Mouse (Mus musculus): ENCODE results near the gene Pnpla5.
"Not testable (repeated sequence)": the region's sequence is repeated elsewhere in the genome, so short reads cannot be mapped to it uniquely, and the experiment has no call there.

The Pnpla5 gene

GRCm38 (mm10) chr15:84123075-84123474 is at the start of gene Pnpla5:
Pnpla5 (minus strand) TSS chr15:84123175.
- DNase-seq (ENCODE audit: low spot score in 2 of 2): no peak

- DNase-seq (ENCODE audit: low spot score in 2 of 2): no peak
These were observed 48.2 kb upstream of the Pnpla5 start for GRCm38 (mm10) chr15:84171166-84171565.

- no peak for DNase-seq (ENCODE audit: low spot score in 2 of 2)
These were observed 46.5 kb upstream of the Pnpla5 start for GRCm38 (mm10) chr15:84169511-84169910.

- peak in 1 of 2 experiments; percentile 22 for DNase-seq (ENCODE audit: low spot score in 2 of 2)
These were observed 45.5 kb upstream of the Pnpla5 start for GRCm38 (mm10) chr15:84168170-84169161.

- peak; percentile 92 to 97 for DNase-seq (ENCODE audit: low spot score in 2 of 2)
These were observed 44.6 kb upstream of the Pnpla5 start, which contains the start of gene Pnpla3 for GRCm38 (mm10) chr15:84167600-84167999. Pnpla3 (plus strand) TSS chr15:84167837.

GRCm38 (mm10) chr15:84166818-84167217 is 43.8 kb upstream of the Pnpla5 start:
- DNase-seq (ENCODE audit: low spot score in 2 of 2): no peak

- no peak for DNase-seq (ENCODE audit: low spot score in 2 of 2)
These were observed 38.9 kb upstream of the Pnpla5 start for GRCm38 (mm10) chr15:84161871-84162270.

- not testable (repeated sequence) for DNase-seq (ENCODE audit: low spot score in 2 of 2)
These were observed 34.6 kb upstream of the Pnpla5 start for GRCm38 (mm10) chr15:84157530-84157929.

- no peak for DNase-seq (ENCODE audit: low spot score in 2 of 2)
These were observed 33.2 kb upstream of the Pnpla5 start for GRCm38 (mm10) chr15:84156158-84156557.

GRCm38 (mm10) chr15:84140929-84141328 is 18.0 kb upstream of the Pnpla5 start:
- no peak for DNase-seq (ENCODE audit: low spot score in 2 of 2)

GRCm38 (mm10) chr15:84140109-84140508 is 17.1 kb upstream of the Pnpla5 start:
- DNase-seq (ENCODE audit: low spot score in 2 of 2): no peak

GRCm38 (mm10) chr15:84139592-84140005 is 16.6 kb upstream of the Pnpla5 start:
- no peak for DNase-seq (ENCODE audit: low spot score in 2 of 2)

- DNase-seq (ENCODE audit: low spot score in 2 of 2): no peak
These were observed 13.8 kb upstream of the Pnpla5 start for GRCm38 (mm10) chr15:84136473-84137415.

- no peak for DNase-seq (ENCODE audit: low spot score in 2 of 2)
These were observed 12.5 kb upstream of the Pnpla5 start for GRCm38 (mm10) chr15:84135472-84135871.

GRCm38 (mm10) chr15:84133440-84133839 is 10.5 kb upstream of the Pnpla5 start:
- DNase-seq (ENCODE audit: low spot score in 2 of 2): no peak

- no peak for DNase-seq (ENCODE audit: low spot score in 2 of 2)
These were observed 9.0 kb upstream of the Pnpla5 start for GRCm38 (mm10) chr15:84131971-84132370.

- no peak for DNase-seq (ENCODE audit: low spot score in 2 of 2)
These were observed 8.3 kb upstream of the Pnpla5 start for GRCm38 (mm10) chr15:84131096-84131786.

GRCm38 (mm10) chr15:84126871-84127270 is 3.9 kb upstream of the Pnpla5 start:
- no peak for DNase-seq (ENCODE audit: low spot score in 2 of 2)

- no peak for DNase-seq (ENCODE audit: low spot score in 2 of 2)
These were observed 3.5 kb upstream of the Pnpla5 start for GRCm38 (mm10) chr15:84126447-84126846.

GRCm38 (mm10) chr15:84124086-84124485 is 1.1 kb upstream of the Pnpla5 start:
- DNase-seq (ENCODE audit: low spot score in 2 of 2): no peak

GRCm38 (mm10) chr15:84121036-84121435 is 1.9 kb downstream of the Pnpla5 start:
- DNase-seq (ENCODE audit: low spot score in 2 of 2): no peak
